Mouse (Mus musculus) T-helper 1 cell (primary cell): ENCODE measurements at regions not wholly inside any gene's neighbourhood (a gene's known extent, or its start where the extent isn't known, plus 50 kb on each side); places are given as distances from the start of the nearest gene placed in this dataset.

Experiments
- in situ Hi-C: fragments of 300-600 bp; cut with MboI, MseI; formaldehyde crosslinking; loops from one replicate; pipeline ENCODE4 v1.15.1; 2025; ENCODE audit warnings: high pct_unique_total_duplicates

DNA sequence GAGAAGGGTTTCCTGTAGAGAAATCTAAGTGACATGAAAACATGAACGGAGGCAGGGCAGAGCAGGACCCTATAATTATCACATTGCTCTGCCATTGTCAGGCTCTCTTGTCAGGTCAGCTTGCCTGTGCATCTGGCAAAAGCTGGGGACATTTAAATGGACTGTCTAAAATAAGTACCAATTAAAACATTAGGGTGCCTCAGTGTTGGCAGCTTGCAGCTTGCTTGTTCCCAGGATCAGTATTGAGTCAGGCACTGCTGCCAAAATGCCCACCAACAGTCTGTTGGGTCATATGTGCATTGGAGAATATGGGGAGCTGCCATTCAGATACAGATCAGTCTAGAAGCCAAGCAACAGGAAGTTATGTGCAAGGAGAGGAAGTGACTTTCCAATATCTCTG is 349.5 kb upstream of the B3gat1 start:
- in situ Hi-C loops: no loop called here

DNA sequence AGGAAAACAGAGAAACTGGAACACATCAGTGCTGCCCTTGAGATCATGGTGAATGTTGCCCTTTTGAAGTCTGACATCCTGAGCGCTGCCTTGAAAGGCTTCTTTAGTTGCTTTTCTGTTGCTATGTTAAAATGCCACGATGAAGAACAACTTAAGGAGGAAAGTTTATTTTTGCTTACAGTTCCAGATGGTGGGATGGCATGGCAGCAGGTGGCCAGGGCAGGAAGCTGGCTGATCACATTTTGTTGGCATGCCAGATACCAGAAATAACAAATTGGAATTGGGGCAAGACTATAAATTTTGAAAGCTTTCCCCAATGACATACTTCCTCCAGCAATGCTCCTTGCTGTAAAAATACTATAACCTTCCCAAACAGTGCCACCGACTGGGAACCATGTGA is 334.9 kb upstream of the B3gat1 start:
- in situ Hi-C loops: no loop called here

DNA sequence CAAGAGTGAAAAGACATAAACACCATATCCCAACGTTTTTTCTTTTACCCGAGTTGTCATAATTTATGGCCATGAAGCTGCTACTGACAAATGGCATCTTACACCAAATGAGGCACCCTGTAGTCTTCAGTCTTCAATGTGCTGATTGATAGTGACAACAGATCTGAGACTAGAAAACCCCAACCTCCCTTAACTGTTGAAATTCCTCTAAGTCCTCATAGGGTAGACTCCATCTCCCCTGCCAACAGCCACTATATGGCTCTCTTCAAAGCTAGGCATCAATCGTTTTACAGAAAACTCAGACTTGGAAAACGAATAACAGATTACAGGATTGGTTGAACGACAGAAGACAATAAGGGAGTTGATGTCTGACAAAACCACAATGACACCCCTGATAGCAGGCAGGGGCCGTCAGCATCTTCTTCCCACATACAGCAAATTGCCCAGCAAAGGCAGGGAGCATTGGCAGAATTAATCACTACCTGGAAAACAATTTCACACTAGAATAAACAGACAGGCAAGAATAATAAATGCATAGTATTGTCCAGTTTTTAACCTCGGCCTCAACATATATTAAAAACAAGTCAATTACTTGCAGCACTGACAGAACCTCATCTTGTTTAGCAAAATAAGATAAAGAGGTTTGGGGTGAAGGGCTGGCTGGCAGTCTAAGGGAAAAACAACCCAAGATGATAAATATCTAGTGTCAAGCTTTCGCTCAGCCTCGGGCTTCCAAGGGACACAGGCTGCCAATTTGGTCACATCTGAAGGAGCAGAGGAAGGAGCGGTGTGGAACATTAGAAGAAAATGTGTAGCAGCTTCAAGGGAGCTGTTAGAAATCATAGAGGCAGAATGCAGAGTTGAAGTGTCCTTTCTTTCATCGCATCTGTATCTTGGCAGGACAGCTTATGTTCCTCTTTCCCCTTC is 310.4 kb upstream of the B3gat1 start:
- in situ Hi-C loops: no loop called here

DNA sequence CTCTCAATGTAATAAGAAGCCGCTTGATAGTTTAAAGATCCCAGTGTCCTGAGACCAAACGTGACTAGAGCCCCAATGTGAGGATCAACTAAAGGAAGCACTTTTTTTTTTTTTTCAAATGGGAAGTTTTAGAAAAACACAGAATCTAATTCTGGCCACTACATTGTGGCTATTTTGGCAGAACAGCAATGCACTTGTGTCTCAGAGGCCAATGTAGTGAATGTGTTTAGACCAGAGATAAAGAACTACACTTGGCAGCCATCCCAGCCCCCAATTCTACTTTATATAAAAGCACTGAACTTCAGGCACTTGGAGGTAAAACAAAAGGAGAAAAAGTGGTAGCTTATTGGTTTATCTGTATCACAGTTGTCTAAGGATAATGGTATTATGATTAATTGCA is 298.0 kb upstream of the B3gat1 start:
- in situ Hi-C loops: no loop called here

DNA sequence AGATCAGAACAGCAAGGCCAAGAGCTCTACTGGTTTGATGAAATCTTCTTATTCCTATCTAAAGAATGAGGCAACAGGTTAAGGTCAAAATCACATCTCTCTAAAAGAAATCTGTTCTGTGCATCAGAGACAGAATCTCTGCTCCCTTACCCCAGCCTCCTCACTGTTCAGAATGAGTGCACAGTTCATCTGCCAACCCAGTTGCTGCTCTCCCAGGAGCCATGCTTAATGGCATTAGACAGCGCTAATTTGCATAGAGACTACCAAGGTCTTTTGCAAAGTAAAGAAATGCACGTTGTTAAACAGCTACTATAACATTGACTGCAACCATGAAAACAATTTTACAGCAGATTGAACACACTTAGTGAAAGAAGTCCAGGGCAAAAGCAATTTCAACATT is 296.3 kb upstream of the B3gat1 start:
- in situ Hi-C loops: no loop called here

DNA sequence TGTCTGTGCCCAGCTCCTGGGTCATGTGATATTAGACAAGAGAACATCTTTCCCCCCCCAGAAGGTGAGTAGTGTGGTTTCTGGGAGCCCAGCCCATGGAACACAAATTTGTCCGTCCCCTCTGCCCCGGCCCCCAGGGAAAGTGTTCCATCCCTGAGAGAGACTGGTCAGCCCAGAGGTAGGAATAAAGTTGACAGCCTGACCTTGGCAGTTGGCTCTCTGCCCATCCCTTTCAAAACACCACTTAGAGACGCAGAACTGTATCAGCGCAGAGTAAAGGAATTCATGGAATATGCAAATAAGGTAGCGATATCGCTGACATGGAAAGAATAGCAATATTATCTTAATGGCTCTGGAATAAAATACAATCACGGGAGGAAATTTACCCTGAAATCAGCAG is 279.6 kb upstream of the B3gat1 start:
- in situ Hi-C loops: no loop called here

DNA sequence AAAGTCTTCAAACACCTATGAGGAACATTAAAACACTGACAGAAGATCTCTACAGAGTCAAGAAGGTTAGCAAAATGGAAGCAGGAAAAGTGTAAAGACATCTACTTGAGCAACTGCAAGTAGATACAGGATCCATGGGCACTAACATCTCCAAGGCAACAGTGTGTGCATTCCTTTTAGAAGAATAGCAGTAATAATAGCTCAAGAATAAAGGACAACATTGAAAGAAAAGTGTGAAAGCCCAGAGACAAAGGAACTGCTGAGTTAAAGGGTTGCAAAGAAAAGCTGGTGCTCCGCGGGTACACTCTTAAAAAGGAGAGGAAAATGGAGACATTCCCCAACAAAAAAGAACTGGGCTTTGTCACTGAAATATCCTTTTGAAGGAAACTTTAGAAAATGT is 272.4 kb upstream of the B3gat1 start:
- in situ Hi-C loops: loop anchor here (10.0 kb wide), 1 partner anchor 1154 kb away; no protein-coding TSS in a partner anchor

DNA sequence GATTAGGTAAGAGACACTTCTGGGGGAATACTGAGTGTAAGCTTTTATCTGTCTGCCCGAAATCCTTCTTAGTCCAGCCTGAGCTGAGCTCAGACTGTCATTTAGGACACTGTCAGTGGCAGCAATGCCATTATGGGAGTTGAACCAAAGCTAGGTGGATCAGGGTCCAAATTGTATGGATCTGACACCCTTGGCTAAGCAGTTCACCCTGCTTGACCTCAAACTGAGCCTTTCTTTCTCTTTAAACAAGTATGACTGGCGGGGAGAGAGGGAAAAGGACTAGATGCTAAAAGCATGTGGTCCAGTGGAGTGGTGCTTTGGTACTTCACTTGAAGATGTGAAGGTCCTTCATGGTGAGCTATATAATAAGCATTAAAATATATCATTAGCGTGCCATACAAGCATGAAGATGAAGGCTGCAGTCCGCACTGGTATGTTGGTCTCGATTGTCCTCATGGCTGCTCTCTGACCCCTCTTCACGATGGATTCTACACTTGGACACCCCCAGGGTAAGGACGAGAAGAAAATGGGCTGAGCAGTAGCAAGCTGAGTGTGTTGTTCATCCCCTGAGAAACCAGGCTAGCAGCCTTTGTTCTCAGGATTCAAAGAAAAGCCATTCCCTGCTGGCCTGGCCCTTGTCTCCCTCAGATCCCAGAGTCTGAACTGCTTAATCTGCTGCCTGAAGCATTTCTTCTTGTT is 262.7 kb upstream of the B3gat1 start:
- in situ Hi-C loops: no loop called here

DNA sequence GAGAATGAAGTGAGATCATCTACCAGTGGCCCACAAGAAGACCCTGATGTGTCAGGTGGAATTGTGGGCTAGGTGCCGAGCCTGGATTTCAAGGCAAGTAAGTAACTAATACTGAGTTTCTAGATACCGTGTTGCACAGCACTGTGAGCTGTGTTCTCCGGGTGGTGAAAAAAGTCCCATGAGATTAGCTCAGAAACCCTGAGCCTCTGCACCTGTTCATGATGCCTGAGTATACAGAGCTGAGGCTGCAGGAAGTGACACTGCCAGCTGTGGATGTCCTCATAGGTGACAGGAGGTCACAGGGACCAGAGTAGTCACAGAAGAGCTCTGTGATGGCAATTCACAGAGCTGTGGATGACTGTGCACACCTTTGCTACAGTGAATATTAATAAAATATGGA is 257.2 kb upstream of the B3gat1 start:
- in situ Hi-C loops: no loop called here

DNA sequence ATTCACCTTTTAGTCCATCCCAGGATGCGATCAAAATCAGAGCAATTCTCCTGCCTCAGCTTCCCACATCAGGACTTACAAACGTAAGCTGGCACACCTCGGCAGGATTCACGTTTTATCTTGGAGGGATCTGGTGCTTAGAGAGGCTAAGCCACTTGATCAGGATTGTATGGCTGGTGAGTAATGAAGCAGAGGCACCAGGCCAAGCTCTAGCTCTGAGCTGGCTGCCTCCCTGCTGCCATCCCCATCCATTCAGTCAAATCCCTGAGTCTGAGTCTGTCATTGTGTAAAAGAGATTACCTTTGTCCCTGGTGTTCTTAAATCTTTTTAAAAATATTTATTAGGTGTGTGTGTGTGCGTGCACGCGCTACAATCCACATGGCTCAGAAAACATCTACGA is 252.6 kb upstream of the B3gat1 start:
- in situ Hi-C loops: no loop called here

DNA sequence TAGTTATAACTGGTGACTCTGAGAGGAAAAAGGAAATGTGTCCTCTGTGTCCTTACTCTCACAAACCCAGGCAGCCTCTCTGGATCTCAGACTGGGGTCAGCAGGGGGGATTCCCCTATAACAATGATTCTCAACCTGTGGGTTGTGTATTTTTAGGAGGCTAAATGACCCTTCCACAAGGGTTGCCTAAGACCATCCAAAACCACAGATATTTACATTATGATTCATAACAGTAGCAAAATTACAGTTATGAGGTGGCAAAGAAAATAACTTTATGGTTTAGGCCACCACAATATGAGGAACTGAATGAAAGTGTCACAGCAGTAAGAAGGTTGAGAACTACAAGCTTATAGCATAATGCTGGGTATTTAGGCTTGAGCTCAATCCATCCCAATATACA is 251.6 kb upstream of the B3gat1 start:
- in situ Hi-C loops: no loop called here

DNA sequence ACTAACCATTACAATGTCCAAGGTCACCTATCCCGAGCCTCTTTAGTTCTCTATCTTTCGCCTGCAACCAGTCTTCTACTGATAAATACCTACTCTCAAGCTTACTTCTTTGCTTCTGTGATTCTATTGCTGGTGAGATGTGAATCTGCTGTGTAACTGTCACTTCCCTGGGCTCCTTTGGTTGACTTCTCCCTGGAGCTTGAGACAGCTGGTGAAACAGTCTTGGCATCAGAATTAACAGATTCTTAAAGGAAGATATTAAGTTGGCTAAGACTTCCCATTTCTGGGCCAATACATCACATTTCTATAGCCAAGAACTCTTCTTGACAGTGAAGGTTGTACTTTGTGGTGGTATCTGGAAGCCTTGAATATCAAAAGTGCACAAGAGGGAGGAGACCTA is 239.8 kb upstream of the B3gat1 start:
- in situ Hi-C loops: no loop called here

DNA sequence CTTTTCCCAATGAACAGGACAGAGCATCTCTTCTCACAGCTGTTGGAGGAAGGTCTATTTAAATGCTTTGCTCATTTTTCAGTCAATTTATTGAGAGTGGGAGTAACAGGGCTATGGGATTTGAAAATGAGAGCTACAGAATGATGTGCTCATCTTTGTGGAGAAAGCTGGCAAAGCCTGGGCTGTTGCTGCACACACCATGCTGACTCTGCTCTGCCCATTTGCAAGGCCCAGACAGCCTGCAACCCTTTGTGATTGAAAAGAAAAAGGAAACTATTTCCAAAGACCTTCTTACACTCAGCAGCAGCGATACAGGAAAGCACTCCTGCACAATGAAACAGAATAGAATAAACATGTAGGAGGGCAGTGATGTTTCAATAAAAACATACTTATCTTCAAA is 231.5 kb upstream of the B3gat1 start:
- in situ Hi-C loops: no loop called here

DNA sequence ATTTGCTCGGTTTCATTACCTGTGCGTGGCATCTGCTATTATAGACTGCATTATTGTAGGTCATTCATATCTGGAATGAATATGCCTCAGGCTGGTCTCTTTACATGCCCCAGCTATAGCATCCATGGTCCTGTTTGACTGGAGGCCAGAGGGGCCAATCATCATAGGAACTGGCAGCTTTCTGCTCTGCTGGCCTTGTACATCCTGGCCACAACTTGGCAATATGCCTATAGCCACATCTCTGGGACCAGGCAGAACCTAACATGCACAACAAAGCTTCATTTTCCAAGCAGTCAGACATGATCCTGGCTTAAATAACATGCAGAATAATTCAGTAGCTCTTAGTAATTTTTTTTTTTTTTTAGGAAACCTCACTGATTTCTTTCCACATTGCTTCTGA is 227.6 kb upstream of the B3gat1 start:
- in situ Hi-C loops: no loop called here

DNA sequence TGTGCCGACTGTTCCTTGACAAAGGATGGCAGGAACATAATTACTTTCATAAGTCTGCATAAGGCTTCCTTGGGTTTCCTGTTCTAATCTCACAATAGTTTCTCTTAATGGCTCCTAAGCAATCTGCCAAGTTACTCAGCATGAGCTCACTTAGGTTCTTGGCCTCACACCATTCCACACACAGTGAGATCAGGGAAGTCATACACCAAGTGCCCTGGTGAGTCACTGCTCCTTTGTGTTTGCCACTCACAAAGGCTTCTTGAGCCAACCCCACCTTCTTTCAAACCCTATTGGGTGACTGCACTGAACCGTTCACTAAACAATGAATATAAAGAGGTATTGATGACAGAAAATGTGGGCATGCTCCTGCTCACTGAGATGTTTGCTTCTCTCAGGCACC is 214.9 kb upstream of the B3gat1 start:
- in situ Hi-C loops: no loop called here

DNA sequence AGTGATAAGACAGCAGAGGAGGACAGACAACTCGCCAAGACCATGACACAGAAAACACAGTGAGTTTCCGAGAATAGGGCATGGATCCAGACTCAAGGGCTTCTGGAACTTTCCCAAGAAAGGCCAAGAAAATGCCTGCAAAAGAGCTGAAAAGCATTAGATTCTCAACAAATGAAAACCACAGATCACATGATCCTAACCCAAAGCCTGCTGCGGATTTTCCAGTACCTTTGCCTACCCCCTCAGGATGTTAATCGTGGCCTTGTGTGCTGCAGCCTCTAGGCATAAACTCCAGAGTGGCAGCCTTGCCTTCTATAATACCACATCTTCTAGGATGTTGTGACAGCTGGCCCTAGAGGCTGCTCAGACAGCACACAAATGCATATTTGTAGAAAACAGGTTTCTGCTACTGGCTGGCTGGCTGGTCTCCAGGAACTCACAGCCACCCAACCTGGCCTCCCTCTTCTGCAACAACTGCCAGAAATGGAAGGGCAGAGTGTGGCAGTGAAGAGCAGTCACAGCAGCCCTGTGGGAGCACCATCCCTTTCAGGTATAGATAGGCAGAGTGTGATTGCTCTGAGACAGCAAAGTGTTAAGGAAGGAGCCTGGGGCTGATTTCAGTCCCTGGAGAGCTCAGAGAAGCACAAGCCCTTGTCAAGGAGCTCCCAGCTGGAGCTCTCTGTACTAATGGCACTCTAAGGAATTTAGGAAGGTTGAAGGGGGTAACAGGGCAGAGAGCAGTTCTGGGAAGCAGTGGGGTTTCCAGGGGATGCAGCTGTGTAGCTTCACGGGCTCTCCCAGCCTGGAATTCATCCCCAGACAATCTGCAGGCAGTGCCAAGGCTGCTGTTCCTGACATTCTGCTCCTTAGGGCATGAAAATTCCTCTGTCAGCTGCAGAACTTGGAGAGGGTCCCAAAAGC is 213.7 kb upstream of the B3gat1 start:
- in situ Hi-C loops: no loop called here

DNA sequence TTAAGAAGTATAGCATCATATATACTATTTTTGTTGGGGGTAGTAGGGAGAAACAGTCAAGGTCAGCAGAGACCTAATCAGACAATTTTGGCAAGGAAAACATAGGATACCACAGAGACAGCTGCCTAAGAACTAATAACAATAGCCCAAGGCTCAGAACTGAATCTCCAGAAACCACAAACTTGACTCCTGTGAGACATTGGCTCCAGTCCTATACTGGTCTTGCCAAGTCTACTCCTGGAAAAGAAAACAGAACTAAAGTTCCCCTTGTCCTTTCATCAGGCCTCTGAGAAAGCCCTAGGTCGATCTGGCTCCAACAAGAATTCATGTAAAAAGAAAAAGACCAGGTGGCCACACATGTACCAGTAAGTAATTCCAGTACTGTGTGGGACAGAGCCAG is 209.4 kb upstream of the B3gat1 start:
- in situ Hi-C loops: no loop called here

DNA sequence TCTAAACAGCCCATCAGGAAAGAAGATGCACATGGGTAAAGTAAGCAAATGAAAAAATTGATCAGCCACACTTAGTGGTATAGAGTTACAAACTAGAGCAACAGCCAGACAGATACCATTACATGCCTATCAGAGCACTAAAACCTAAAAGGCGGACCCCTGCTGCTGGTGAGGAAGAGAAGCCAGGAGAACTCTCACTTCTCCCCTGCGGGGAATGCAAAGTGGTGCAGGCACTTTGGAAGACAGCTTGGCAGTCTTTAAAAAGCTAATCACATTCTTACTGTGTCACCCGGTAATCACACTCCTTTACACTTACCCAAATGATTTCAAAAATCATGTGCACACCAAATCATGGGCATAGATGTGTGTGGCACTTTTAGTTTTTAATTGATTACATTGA is 204.8 kb upstream of the B3gat1 start:
- in situ Hi-C loops: no loop called here

DNA sequence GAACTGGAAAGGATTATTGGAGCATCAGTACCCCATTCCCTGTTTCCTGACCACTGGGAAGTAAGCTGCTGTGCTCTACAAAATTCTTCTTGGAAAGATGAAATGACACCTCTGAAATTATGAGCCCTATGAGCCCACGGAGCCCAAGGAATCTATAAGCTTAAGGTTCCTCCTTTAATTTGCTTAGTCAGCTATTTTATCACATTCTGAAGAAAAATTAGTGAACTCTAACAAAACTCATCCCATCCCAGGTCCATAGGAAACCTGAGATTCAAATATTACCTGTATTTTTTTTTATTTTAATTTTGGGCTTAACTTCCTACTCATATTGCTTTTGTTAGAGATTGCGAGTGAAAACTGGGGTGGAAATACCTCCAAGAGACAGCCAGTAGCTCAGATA is 194.5 kb upstream of the B3gat1 start:
- in situ Hi-C loops: no loop called here

DNA sequence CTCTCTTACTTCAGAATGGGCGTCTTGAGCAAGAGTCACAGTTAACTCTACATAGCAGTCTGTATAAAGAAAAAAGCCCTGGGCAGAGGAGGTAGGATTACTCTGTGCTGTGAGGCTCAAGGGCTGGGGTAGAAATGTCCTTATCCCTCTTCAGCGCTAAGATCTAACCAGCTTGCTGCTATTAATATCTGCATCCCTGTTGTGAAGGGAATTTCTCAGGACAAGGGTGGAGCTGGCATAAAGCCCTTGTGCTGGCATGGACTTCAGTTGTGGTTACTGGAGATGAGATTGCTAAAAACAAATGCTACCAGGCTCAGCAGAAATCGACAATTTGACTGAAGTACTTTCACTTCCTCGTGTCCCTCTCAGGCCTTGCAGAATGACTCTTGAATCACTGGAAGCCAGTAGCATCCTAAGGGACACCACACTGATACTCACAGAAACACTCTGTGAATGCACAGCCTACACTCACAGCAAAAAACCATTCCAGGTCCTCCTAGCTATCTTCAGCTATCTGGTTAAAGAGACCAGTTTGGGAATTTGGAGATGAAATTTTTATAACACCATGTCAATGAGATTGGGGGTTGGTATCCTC is 185.1 kb upstream of the B3gat1 start:
- in situ Hi-C loops: no loop called here

DNA sequence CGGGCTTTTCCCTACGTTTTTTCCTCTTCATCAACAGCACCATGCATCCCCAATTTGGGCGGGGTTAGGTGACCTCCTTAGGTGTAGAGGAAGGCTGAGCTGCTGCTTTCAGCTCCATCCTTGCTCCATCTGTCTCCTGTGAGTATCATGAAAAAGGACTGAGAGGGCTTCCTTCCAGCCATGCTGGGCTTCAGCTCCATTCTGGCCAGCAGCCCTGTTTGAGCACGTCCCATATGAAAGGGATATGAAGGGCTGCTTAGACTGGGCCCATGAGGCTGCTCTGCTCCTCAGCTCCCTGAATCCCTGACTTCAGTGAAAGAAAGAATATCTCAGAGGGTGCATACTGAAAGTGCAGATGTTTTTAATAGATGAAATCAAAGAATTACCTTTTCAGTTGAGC is 184.4 kb upstream of the B3gat1 start:
- in situ Hi-C loops: no loop called here

DNA sequence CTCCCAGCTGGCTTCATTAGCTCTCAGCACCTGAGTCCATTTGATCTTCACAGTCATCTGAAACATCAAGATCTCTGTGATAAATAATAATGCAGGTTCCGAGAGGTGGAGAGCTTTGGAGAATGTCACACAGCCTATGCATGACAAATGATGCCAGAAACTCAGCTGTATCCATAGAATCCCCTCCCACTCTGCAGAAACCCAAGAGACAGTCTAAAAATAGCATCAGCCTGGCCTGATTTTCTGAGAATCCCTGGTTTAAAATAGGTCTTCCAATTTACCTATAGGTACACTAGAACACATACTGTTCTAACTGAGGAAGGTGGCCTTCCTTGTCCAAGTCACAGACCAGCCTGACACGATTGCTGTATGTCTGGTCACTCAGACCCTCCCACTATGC is 184.0 kb upstream of the B3gat1 start:
- in situ Hi-C loops: no loop called here
